ENCODE assay signal across 9 mouse cellular contexts in the genomic region with DNA sequence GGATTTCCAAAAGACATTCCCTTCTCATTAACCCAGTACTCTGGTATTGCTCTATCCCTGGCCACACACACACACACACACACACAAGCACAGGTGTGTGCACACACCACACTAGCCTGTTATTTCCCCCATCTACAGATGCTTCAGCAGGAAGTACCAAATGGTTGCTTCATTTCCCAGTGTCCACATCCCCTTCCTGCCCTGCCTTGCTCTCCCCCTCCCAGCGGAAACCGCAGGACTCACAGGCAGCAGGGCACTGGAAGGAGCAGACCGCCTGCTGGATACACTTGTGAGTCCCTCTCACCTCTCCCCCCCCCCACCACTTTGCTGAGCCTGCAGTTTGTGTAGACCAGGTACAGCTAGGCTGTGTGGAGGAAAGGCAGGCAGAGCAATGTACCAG. TPM values are rescaled to one million over a fixed set of nuclear protein-coding genes. Genes with fewer than 3 reads are reported as not detected.
A peak's percentile ranks its signal among the peaks of the same experiment; 100 is the strongest.
DNase-seq lines count a peak whose midpoint lies in the region; ATAC-seq and TF ChIP-seq lines count a peak whose summit lies in the region.
"Had no signal": no experiment of that assay in that cellular context is flagged by ENCODE, and none has a peak within 500 bp of the region (broad histone marks: within the 10 kb centered on the region; RNA-seq: fewer than 3 reads in every experiment).

No protein-coding gene starts in this region.

- peak overlapping the region; percentile 41; the same call in 1 of the 2 replicates for H3K27ac ChIP-seq in hindbrain, embryonic 10.5 days
- no peak overlapping the region for H3K27ac ChIP-seq in hindbrain, embryonic 11.5 days (ENCODE audit: low read depth, low read length)
- H3K27ac ChIP-seq in kidney, postnatal 0 days, result peak overlapping the region; percentile 54; the same call in 1 of the 2 replicates

- H3K9ac ChIP-seq in hindbrain, embryonic 11.5 days (ENCODE audit: low read depth, low read length), result no peak overlapping the region
- H3K9ac ChIP-seq in kidney, postnatal 0 days (ENCODE audit: low read depth, low read length), result no peak overlapping the region

- WGBS in hindbrain, embryonic 10.5 days, result 32% methylated on average over 3 of the region's 3 CpGs
- WGBS in hindbrain, embryonic 11.5 days, result 16% methylated on average over 3 of the region's 3 CpGs
- 9% methylated on average over 3 of the region's 3 CpGs for WGBS in kidney, postnatal 0 days

- no peak for DNase-seq in hindbrain, embryonic 10.5 days (ENCODE audit: low spot score)
- no peak for DNase-seq in hindbrain, embryonic 11.5 days (ENCODE audit: low spot score)
- peak; percentile 73 to 84 for DNase-seq in heart, adult 9 months (ENCODE audit: low spot score in 2 of 2)
- DNase-seq in kidney, postnatal 0 days (ENCODE audit: low spot score), result peak; percentile 64
- no peak for DNase-seq in left cerebral cortex, postnatal 4 days
- no peak for DNase-seq in right cerebral cortex, adult 18-20 months
- no peak for DNase-seq in gastrocnemius, postnatal 10 days

- H3K36me3 ChIP-seq in hindbrain, embryonic 10.5 days, result no peaks in the 10 kb centered on the region
- H3K36me3 ChIP-seq in hindbrain, embryonic 11.5 days (ENCODE audit: control insufficient read depth, insufficient read depth, low read length), result no peaks in the 10 kb centered on the region
- no peaks in the 10 kb centered on the region for H3K36me3 ChIP-seq in kidney, postnatal 0 days (ENCODE audit: insufficient read depth, low read length)

- intact Hi-C loops in left cerebral cortex, postnatal 4 days (cut with DNase I), result no loop called here

- TF ChIP-seq CTCF in kidney, postnatal 0 days (IDR thresholded peaks at IDR 0.05; ENCODE audit: low read depth), result 0 out of 2 replicates have a peak, but pooled peaks have one; percentile 7

- no peak overlapping the region for H3K4me3 ChIP-seq in hindbrain, embryonic 10.5 days
- H3K4me3 ChIP-seq in hindbrain, embryonic 11.5 days (ENCODE audit: low read depth, low read length), result no peak overlapping the region
- H3K4me3 ChIP-seq in kidney, postnatal 0 days (replicated peaks; ENCODE audit: low read depth, low read length), result no peak overlapping the region

- H3K4me2 ChIP-seq in hindbrain, embryonic 11.5 days (replicated peaks; ENCODE audit: low read depth, low read length), result no peak overlapping the region
- 0 out of 2 replicates have a peak overlapping the region, but pooled peaks have one; percentile 7 for H3K4me2 ChIP-seq in kidney, postnatal 0 days (ENCODE audit: low read length)

- H3K27me3 ChIP-seq in hindbrain, embryonic 10.5 days (ENCODE audit: insufficient read depth, poor library complexity, severe bottlenecking), result no peaks in the 10 kb centered on the region
- H3K27me3 ChIP-seq in hindbrain, embryonic 11.5 days (ENCODE audit: control insufficient read depth, insufficient read depth, low read length), result no peaks in the 10 kb centered on the region
- H3K27me3 ChIP-seq in kidney, postnatal 0 days (ENCODE audit: insufficient read depth, low read length), result no peaks in the 10 kb centered on the region

- H3K4me1 ChIP-seq in hindbrain, embryonic 10.5 days (replicated peaks), result peaks cover 44% of the 10 kb centered on the region
- H3K4me1 ChIP-seq in hindbrain, embryonic 11.5 days (replicated peaks; ENCODE audit: control insufficient read depth, insufficient read depth, low read length), result no peaks in the 10 kb centered on the region
- peaks cover 54% of the 10 kb centered on the region for H3K4me1 ChIP-seq in kidney, postnatal 0 days (replicated peaks; ENCODE audit: insufficient read depth, low read length)

- ATAC-seq in hindbrain, embryonic 11.5 days (ENCODE audit: low FRiP score), result no peak
- no peak for ATAC-seq in kidney, postnatal 0 days (replicated peaks; ENCODE audit: low FRiP score, low read depth)
- peak; percentile 94 for ATAC-seq in megakaryocyte progenitor cell, adult 5-6 weeks (replicated peaks; ENCODE audit: poor library complexity)
- ATAC-seq: Patski had no signal

- no peaks in the 10 kb centered on the region for H3K9me3 ChIP-seq in hindbrain, embryonic 10.5 days
- H3K9me3 ChIP-seq in hindbrain, embryonic 11.5 days (ENCODE audit: control insufficient read depth, low read length), result no peaks in the 10 kb centered on the region
- H3K9me3 ChIP-seq in kidney, postnatal 0 days (replicated peaks; ENCODE audit: low read length), result no peaks in the 10 kb centered on the region

RNA-seq across cellular contexts. Expression of gene Rcsd1, which starts 18.0 kb away (rescaled TPM):
- 11.2 and 11.4 TPM in 2 replicates for polyA plus RNA-seq in hindbrain, embryonic 10.5 days (2016; fragmentation: Nextera tagmentation; extraction: Ambion mirVana)
- polyA plus RNA-seq in hindbrain, embryonic 11.5 days (2014; fragmentation: Nextera tagmentation; extraction: Ambion mirVana), result 8.5 and 9.4 TPM in 2 replicates
- 53.7 and 57.5 TPM in 2 replicates for polyA plus RNA-seq in kidney, postnatal 0 days (2015; fragmentation: Nextera tagmentation; extraction: Ambion mirVana)
- 48.8 and 48.9 TPM in 2 replicates for total RNA-seq in megakaryocyte progenitor cell, adult 5-6 weeks (2015)
- total RNA-seq in megakaryocyte progenitor cell, adult 5-6 weeks (2017), result 110 and 111 TPM in 2 replicates
- total RNA-seq in left cerebral cortex, postnatal 4 days (2021), result 1 to 10 TPM; 5.3 to 5.4 TPM
- total RNA-seq in gastrocnemius, postnatal 10 days (2021), result 100 to 1,000 TPM; 128 to 138 TPM

RNA-seq across cellular contexts. Expression of gene Mpzl1, which starts 57.2 kb away (rescaled TPM):
- 119 and 136 TPM in 2 replicates for polyA plus RNA-seq in hindbrain, embryonic 10.5 days (2016; fragmentation: Nextera tagmentation; extraction: Ambion mirVana)
- 149 and 150 TPM in 2 replicates for polyA plus RNA-seq in hindbrain, embryonic 11.5 days (2014; fragmentation: Nextera tagmentation; extraction: Ambion mirVana)
- polyA plus RNA-seq in kidney, postnatal 0 days (2015; fragmentation: Nextera tagmentation; extraction: Ambion mirVana), result 186 and 191 TPM in 2 replicates
- 2.3 and 4.1 TPM in 2 replicates for total RNA-seq in megakaryocyte progenitor cell, adult 5-6 weeks (2015)
- 0.33 and 0.84 TPM in 2 replicates for total RNA-seq in megakaryocyte progenitor cell, adult 5-6 weeks (2017)
- 10 to 100 TPM; 73.1 to 74.3 TPM for total RNA-seq in left cerebral cortex, postnatal 4 days (2021)
- 10 to 100 TPM; 34.6 to 46.9 TPM for total RNA-seq in gastrocnemius, postnatal 10 days (2021)

Comparison
In these comparisons a context has a peak if more than half of its experiments do, and no peak if none do; other contexts are left out.
1. DNase-seq: peak in heart, adult 9 months (2 of 2) and kidney, postnatal 0 days (single experiment); none in hindbrain, embryonic 10.5 days (single experiment), hindbrain, embryonic 11.5 days (single experiment), left cerebral cortex, postnatal 4 days (single experiment), right cerebral cortex, adult 18-20 months (single experiment) and gastrocnemius, postnatal 10 days (single experiment).
2. RNA of gene Rcsd1, which starts 18.0 kb away (total RNA-seq): 128 to 138 TPM in gastrocnemius, postnatal 10 days and 48.8 to 111 TPM in megakaryocyte progenitor cell, adult 5-6 weeks; 5.3 to 5.4 TPM in left cerebral cortex, postnatal 4 days; every median in the first group is over 4 times any median in the second.
3. RNA of gene Mpzl1, which starts 57.2 kb away (total RNA-seq): 73.1 to 74.3 TPM in left cerebral cortex, postnatal 4 days and 34.6 to 46.9 TPM in gastrocnemius, postnatal 10 days; 0.33 to 4.1 TPM in megakaryocyte progenitor cell, adult 5-6 weeks; every median in the first group is over 4 times any median in the second.